Mouse (Mus musculus) lung, postnatal 0 days (tissue): Measurements from ENCODE around the gene Thrb.

Experiments used
- CTCF ChIP-seq: IDR thresholded peaks from 2 replicates; pipeline ENCODE4 v1.5.1; 2016; ENCODE audit warnings: antibody characterized with exemption, mild to moderate bottlenecking
- EP300 ChIP-seq: IDR thresholded peaks from 2 replicates; pipeline ENCODE4 v1.6.1; 2016; ENCODE audit warnings: antibody characterized with exemption, mild to moderate bottlenecking, control low read depth

DNA sequence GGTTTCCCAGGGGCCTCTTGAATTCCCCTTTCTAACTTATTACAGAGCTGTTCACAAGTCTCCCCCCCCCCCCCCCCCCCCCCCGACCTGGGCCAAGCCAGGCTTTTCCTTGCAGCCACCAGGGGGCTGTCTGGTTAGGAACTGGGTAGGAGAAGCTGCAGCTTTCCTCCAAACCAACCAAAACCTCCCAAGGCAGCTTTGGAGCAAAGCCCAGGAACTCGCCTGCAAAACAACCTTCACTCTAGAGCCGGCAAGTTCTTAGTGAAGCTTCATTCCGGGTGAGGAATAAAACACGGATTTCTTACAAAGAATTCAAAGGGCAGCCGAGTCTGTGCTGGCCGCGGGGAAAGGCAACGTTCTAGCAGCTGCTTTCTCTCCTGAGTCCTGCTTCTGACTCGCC, 1.0 kb upstream of the Thrb start:
- TF ChIP-seq CTCF (peak; percentile 71), EP300 (no peak)
